Comparison of ENCODE assay signal across 8 mouse cellular contexts in the genomic region with DNA sequence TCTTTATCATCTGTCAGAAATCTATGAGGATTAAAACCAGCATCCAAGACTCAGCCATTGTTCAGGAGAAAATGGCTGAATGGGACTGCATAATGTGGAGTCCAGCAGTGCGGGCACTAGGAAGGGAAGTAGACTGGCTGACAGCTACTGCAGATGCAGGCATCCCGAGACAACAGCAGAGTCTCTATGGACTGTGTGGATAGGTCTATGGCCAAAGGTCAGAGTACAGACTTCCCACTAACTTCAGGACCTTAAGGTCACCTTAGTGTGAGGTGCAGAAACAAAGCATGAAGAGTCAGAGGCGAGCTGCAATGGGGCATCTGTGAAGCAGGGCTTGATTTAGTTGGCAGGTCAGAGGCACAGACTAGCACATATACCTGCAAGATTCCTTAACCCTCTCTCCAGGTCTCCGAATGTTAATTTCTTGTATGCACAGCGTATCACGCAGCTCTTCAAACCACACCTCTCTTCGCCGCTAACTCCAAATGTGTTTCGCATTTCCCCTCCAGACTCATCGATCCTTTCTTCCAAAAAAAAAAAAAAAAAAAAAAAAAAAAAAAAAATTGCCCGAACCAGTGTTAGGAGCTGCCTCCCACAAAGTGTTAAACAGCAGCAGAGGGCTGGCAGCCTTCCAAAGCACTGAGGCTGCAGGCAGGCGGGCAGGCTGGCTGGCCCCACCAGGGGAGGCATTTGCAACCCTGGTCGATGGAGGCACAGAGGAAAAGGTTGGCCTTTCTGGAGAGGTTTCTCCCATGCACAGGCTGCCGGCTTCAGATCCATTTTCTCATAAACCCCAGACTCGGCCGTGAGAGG.
A peak's percentile ranks its signal among the peaks of the same experiment; 100 is the strongest.
DNase-seq lines count a peak whose midpoint lies in the region; ATAC-seq lines count a peak whose summit lies in the region.

No protein-coding gene starts in this region.

- peaks cover 11% of the 10 kb centered on the region; the same call in 1 of the 2 replicates for H3K4me1 ChIP-seq in kidney, embryonic 16.5 days (ENCODE audit: insufficient read depth, low read length)
- no peaks in the 10 kb centered on the region; the same call in 1 of the 2 replicates for H3K4me1 ChIP-seq in liver, embryonic 11.5 days (replicated peaks; ENCODE audit: control insufficient read depth, insufficient read depth, low read length)
- H3K4me1 ChIP-seq in neural tube, embryonic 15.5 days, result peaks cover 32% of the 10 kb centered on the region

- 0 out of 2 replicates have a peak overlapping the region, but pooled peaks have one; percentile 12 for H3K27ac ChIP-seq in kidney, embryonic 16.5 days (ENCODE audit: low read length)
- no peak overlapping the region for H3K27ac ChIP-seq in liver, embryonic 11.5 days (ENCODE audit: low read depth, low read length)
- H3K27ac ChIP-seq in neural tube, embryonic 15.5 days (replicated peaks), result peak overlapping the region; percentile 65

- no peak overlapping the region for H3K4me3 ChIP-seq in kidney, embryonic 16.5 days (ENCODE audit: low read length)
- no peak overlapping the region for H3K4me3 ChIP-seq in liver, embryonic 11.5 days (ENCODE audit: low read depth, low read length)
- H3K4me3 ChIP-seq in neural tube, embryonic 15.5 days (replicated peaks), result no peak overlapping the region

- H3K9me3 ChIP-seq in kidney, embryonic 16.5 days (ENCODE audit: low read length), result no peaks in the 10 kb centered on the region
- H3K9me3 ChIP-seq in liver, embryonic 11.5 days (ENCODE audit: control insufficient read depth, low read length), result no peaks in the 10 kb centered on the region
- H3K9me3 ChIP-seq in neural tube, embryonic 15.5 days (replicated peaks), result no peaks in the 10 kb centered on the region

- no peaks in the 10 kb centered on the region for H3K27me3 ChIP-seq in kidney, embryonic 16.5 days (ENCODE audit: insufficient read depth, low read length)
- H3K27me3 ChIP-seq in liver, embryonic 11.5 days (replicated peaks; ENCODE audit: control insufficient read depth, insufficient read depth, low read length), result no peaks in the 10 kb centered on the region
- no peaks in the 10 kb centered on the region for H3K27me3 ChIP-seq in neural tube, embryonic 15.5 days (replicated peaks)

- WGBS in kidney, embryonic 16.5 days, result 30% methylated on average over 16 of the region's 16 CpGs
- WGBS in liver, embryonic 11.5 days, result 27% methylated on average over 16 of the region's 16 CpGs
- 16% methylated on average over 16 of the region's 16 CpGs for WGBS in neural tube, embryonic 15.5 days

- no peak overlapping the region for H3K9ac ChIP-seq in kidney, embryonic 16.5 days (replicated peaks; ENCODE audit: low read length)
- H3K9ac ChIP-seq in liver, embryonic 11.5 days (ENCODE audit: low read depth, low read length), result no peak overlapping the region
- H3K9ac ChIP-seq in neural tube, embryonic 15.5 days (replicated peaks), result peak overlapping the region; percentile 30; the same call in 1 of the 2 replicates

- H3K4me2 ChIP-seq in kidney, embryonic 16.5 days (replicated peaks; ENCODE audit: low read depth, low read length), result no peak overlapping the region
- no peak overlapping the region for H3K4me2 ChIP-seq in liver, embryonic 11.5 days
- peak overlapping the region; percentile 24 for H3K4me2 ChIP-seq in neural tube, embryonic 15.5 days

- H3K36me3 ChIP-seq in kidney, embryonic 16.5 days (ENCODE audit: insufficient read depth, low read length), result no peaks in the 10 kb centered on the region
- H3K36me3 ChIP-seq in liver, embryonic 11.5 days (ENCODE audit: control insufficient read depth, insufficient read depth, low read length), result no peaks in the 10 kb centered on the region
- no peaks in the 10 kb centered on the region for H3K36me3 ChIP-seq in neural tube, embryonic 15.5 days

- peak; percentile 33 for DNase-seq in adrenal gland, adult 2 months
- DNase-seq in adrenal gland, adult 8-10 months, result no peak
- DNase-seq in adrenal gland, postnatal 25 days, result peak; percentile 57
- DNase-seq in forelimb bud, embryonic 11.5 days (ENCODE audit: low read depth, low spot score), result peak; percentile 80
- peak; percentile 45 for DNase-seq in liver, embryonic 11.5 days (ENCODE audit: low spot score)

- peak; percentile 65; the same call in 1 of the 2 replicates for ATAC-seq in kidney, embryonic 16.5 days (ENCODE audit: low FRiP score, low TSS enrichment)
- ATAC-seq in liver, embryonic 11.5 days (replicated peaks; ENCODE audit: low FRiP score), result no peak
- peak; percentile 68 for ATAC-seq in neural tube, embryonic 15.5 days (ENCODE audit: low FRiP score)
- ATAC-seq in megakaryocyte-erythroid progenitor cell, adult 5-6 weeks (replicated peaks; ENCODE audit: low FRiP score, low TSS enrichment, poor library complexity, severe bottlenecking), result no peak

Comparison
In these comparisons a context has a peak if more than half of its experiments do, and no peak if none do; other contexts are left out.
1. ATAC-seq: peak in kidney, embryonic 16.5 days (single experiment) and neural tube, embryonic 15.5 days (single experiment); none in liver, embryonic 11.5 days (single experiment) and megakaryocyte-erythroid progenitor cell, adult 5-6 weeks (single experiment).